Mouse (Mus musculus) thymus, postnatal 0 days (tissue): ENCODE data around the gene Gm20388. TPM values are rescaled to one million over a fixed set of nuclear protein-coding genes. Genes with fewer than 3 reads are reported as not detected.

Experiments used
- DNase-seq: peaks from one replicate; pipeline ENCODE4 v3.0.0-alpha.2; 2015; ENCODE audit warnings: low spot score
- polyA plus RNA-seq: library from polyadenylated mRNA; unstranded; fragments of >200 nt; fragmentation: Nextera tagmentation; extraction: Ambion mirVana; gene quantifications from 2 replicates; pipeline ENCODE4 v1.2.1, GENCODE M21; 2015

Gm20388 gene
- polyA plus RNA-seq, 1 experiment from 2014 or later = not detected

DNA sequence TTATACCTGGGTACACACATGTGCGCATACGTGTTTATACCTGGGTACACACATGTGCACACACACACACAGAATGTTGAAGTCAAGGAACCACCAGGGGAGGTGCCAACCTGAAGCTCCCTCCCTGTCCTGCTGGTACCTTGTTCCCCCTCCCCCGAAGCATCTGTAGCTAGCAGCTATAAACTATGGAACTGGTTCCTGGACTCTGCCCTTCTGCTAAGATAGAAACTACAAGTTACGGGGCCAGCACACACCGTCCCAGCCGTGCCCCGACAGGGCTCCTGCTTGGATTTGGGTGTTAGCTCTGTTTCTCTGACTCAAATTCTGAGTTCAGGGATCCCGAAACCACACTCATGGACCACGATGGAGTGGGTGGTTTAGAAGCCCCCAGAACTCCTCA, 2269.5 kb downstream of the Gm20388 start:
- no peak for DNase-seq

DNA sequence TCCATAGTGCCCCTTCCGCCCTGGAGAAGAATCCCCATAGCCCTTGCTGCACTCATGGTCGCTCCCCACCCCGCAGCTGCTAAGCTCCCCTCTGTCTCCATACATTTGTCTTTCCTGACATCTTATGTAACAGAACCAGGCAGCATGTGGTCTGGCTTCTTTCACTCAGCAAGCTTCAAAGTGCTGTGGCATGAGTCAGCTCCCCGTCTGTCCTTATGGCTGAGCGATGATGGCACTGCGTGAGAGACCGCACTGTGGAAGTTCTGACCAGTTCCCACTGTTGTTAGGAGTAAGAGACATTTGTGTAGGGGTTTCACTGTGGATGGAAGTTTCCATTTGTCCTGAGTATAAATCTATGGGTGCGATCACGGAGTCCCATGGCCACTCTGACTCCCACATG, 2270.8 kb downstream of the Gm20388 start:
- no peak for DNase-seq

DNA sequence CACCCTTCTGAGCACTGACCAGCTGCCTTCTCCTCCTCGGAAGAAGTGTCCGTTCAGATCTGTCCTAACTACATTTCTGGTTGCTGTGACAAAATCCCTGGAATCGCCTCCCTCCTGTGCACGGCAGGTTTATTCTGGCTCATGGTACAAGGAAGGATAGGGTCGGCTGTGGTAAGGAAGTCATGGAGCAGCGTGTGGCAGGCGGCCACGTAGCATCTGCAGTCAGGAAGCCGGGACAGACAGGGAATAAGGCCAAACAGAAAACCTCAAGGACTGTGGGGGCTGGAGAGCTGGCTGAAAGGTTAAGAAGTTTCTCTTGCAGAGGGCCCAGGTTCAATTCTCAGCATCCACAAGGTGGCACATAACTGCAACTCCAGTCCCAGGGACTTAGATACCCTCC, 2271.3 kb downstream of the Gm20388 start:
- DNase-seq = no peak

DNA sequence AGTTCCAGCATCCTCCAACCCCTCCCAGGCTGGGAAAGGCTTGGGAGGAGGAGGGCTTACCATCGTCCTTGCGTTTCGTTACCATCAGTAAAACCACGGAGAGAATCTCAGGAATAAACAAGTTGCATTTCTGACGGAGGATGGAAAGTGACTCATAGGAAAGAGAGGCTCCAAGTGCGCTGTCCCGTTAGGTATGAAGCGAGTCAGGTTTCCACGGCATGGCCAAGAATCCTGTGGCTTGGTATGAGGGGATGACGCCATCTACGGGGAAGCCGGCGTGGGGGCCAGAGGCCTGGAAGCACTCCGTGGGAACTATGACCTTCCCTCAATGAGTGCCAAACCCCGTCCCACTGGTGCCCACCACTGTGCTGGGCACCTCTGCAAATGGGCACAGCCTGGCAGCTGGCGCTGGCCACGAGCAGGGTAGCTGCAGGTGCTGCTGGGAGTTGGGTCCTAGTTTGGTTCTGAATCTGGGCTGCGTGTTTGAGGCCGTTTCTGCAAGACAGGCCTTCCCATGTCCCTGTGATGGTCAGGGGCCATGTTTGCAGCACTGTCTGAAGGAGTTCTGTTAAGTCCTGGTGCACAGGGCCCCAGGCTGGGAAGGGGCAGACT, 2275.8 kb downstream of the Gm20388 start:
- DNase-seq = no peak

DNA sequence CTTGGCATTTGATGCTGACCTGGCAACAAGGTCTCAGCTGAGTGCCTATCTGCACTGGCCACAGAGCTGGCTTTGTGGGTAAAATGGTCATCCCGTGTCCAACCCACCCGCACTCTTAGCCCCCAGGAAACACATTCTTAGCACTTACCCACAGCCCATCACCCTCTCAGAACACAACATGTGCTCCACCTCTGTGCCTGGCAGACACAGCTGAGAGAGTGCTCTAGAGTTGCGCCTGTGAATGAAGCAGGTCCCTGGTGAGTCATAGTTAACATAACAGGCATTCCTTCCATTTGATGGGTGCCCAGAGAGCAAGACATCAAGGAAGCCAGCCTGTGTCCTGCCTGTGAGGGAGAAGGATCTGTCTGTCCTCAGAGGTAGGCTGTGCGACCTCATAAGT, 2276.6 kb downstream of the Gm20388 start:
- DNase-seq = no peak

DNA sequence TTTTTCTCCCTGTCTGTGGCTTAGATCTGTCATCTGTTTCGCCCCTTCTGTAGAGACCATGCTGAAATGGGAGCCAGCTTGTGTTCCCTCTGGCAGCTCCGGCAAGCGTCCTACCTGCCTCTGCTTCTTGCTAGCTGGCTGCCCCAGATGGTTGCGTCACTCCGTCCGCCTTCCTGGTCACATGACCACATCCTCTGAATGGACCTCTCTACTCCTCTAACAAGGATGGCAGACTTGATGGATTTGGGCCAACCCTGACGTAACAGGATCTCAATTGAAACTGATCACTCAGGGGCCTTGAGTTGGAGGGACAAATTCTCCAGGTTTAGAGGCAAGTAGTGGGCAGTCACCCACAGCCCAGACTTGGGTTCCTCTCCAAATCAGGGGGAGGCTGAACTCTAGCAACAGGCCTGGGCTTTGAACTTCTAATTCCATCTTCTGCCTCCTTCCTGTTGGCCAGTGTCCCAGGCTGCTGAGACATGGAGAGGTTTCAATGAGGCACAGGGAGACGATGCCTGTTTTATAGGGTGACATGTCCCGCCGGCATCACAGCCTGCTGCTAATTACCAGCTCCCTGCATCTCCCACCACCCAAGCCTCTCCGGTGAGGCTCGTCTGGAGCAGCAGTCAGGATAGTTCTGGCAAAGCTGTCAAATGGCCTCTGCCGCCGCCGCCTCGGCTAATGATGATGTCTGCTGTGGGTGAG, 2279.9 kb downstream of the Gm20388 start:
- no peak for DNase-seq

DNA sequence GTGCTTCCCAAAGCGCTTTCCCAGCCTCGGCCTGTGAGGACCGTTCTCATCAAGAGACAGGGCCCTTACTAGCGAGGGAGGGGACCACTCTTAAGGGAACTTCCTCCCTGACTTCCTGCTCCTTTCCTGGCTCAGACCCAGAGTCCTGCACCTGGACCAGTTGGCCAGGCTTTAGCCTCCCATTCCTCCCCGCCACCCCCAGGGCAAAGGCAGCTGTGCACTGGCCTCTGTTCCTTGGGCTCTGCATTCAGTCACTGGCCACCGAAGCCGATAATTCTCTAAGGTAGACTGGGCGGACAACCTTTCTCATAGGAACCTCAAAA, 2280.4 kb downstream of the Gm20388 start:
- no peak for DNase-seq

DNA sequence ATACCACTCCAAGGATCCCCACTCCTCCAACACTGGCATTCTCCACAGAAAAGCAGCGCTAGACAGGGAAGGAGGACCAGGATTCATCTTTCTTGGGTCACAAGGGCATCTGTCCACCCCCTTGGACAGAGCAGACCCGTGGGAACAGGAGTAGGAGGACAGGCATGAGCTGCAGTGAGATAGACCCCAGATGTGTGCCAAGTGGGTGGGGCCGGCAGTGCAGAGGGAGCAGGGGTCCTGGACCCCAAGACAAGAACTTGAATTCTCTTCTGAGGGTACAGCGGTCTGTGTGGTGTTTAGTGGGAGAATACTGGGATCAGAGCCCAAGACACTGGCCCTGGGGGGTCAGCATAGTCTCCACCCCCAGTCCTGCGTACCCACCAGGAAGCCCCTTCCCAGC, 2282.1 kb downstream of the Gm20388 start:
- DNase-seq = no peak

DNA sequence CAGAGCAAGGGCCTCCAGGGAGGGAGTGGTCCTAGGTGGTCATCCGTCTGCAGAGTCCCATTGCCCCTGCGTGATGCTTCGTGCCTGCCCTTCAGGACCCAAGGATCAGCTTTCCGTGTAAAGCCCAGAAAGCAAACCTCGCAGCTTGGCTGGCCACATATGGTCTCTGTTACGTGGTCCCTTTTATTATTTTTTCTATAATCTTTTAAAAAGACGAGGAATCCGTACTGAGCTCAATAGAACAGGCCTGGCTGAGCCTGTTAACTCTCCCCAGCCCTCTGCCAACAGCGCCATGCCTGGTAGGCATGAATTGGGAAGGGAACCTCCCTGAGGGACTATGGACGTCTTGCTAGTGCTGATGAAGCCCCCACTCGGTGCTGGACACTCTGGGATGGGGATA, 2282.9 kb downstream of the Gm20388 start:
- no peak for DNase-seq

DNA sequence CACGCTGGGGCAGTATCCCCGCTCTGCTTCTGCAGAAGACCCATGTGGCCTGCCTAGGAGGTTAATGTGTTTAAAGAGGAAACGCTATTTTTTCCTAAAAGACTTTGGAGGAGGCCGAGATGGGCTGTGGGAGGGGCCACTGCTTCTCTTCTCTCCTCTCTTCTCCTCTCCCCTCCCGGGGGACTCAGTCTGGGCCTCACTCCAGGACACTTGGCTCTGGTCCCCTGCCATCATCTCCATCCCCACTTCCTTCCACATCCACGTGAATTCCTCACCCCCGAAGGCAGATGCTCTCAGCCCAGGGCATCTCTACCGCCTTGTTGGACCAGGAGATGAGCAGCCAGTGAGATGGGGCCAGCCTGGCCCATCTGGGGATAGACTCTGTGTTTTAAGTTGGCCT, 2283.8 kb downstream of the Gm20388 start:
- DNase-seq = no peak

DNA sequence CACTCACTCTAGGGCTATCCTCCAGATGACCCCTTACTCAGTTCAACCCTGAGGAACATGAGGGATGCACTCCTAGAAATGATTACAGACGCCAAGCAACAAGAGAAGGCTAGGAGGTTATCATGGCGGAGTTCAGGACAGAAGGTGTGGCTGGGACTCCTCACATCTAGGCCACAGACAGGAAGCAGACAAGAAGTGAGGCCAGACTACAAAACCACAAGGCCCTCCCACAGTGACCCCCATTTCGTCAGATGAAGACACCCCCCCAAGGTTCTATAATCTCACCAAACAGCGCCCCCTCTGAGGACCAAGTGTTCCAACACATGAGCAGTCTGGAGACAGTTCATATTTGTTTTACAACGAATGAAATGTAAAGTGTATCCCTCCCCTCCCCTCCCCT, 2286.7 kb downstream of the Gm20388 start:
- no peak for DNase-seq

DNA sequence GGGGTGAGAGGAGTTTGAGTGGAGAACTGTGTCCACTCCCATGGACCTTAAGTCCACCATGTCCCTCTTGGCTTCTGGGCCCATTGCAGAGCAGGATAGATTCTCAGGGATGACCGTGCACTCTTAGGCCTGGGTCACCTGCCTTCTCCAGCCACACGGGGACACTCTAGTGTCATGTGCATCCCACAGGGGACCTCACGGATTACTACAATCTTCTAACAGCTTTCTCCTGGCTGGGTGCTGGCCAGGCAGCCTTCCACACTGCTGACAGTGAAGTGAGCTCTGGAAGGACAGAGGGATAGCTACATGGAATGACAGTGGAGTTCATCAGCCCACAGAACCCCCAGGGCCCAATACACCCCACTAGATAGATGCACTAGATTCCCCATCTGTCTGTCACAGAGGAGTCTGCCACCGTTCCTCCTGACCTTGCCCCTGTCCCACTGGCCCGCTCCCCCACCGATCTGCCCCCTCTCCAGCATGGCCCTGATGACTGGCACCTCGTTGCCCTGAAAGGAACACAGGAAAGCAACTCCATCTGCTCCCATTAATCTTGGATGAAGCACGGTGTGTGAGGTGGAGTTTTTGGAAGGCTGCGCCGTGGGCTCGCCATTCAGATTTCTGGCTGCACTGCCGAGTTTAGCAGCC, 2287.9 kb downstream of the Gm20388 start:
- DNase-seq = no peak

DNA sequence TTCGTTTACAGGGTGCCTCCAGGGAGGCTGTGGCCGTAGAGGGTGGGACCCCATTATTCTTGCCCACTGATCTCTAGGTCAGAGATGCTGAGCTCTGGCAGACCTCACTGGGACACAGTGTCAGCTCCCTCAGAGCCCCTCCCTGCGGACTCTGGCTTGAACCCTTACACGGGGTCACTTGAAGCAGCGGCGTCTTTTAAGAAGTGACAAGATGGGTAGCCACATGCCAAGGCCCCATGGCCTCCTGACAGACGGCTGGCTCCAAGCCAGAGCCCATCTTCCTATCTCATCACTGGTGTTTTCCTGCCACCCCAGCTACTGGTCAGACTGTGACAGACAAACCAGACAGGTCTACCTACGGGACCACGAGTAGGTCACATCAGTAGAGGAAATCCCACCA, 2288.6 kb downstream of the Gm20388 start:
- DNase-seq = no peak

DNA sequence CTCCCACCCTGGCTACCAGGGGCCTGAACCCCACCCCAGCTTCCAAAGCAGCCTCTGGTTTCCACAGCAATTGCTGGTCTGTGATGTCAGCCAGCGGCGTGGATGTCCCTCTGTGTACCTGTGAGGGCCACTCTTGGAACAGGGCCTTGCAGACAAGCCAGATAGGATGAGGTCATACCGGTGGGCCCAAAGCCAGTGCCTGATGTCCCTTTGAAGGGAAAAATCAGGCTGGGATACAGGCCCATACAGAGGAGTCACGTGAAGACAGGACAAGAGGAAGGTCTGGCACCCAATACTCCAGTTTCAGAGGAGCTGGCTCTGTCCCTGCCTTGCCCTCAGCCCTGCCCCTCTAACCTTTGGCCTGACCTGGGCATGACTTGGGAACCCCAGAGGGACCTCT, 2289.2 kb downstream of the Gm20388 start:
- no peak for DNase-seq

DNA sequence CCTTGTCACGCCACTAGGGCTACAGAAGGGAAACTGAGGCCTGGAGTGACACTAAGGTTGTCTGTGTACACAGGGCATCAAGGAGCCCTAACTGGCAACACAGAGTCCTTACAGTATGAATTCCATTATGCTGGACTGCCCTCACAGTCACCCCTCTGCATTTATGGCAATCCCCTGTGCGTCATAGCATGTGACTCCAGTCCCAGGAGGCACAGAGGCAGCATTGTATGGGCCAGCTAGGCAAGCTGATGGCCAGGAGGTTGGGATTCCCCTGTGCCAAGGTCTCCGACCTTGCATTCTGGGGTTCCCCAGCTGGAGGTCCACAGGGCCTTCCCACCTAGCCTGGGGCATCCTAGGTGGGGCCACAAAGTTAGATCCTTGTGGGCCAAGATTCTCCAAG, 2300.9 kb downstream of the Gm20388 start:
- no peak for DNase-seq

DNA sequence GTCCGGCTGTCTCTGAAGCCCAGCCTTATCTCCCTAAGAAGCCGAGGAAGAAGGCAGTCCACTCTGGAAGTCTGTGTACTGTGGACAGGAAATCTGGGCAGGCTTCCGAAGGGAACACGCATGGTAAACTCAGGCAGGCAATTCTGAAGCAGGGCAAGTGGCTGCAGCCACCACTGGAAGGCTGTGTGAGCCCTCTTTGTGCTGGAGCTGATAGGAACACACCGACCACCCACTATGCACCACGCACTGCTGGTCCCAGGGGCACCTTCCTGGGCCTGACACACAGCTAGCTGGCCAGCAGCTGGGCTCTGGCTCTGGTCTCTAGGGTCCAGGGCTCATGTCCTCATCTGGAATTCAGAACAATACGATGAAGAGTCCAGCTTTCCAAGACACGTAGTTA, 2305.0 kb downstream of the Gm20388 start:
- no peak for DNase-seq

DNA sequence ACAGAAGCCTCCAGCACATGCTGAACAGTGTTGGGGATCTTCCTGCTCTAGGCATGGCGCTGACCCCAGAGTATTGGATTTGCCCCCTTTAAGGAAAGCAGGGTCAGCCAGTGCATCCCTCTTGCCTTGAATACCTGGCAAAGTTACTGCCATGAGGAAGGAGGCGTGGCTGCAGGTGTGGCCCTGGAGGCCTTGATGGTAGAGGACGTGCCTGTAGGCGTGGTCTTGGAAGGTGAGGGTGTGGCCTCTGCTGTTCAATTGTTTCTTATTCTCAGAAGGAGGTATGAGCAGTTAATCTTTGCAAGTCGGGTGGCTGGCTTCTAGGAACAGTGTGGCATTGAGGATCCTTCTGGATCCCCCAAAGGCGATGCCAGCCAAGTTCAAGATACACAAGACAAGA, 2305.8 kb downstream of the Gm20388 start:
- DNase-seq = no peak

DNA sequence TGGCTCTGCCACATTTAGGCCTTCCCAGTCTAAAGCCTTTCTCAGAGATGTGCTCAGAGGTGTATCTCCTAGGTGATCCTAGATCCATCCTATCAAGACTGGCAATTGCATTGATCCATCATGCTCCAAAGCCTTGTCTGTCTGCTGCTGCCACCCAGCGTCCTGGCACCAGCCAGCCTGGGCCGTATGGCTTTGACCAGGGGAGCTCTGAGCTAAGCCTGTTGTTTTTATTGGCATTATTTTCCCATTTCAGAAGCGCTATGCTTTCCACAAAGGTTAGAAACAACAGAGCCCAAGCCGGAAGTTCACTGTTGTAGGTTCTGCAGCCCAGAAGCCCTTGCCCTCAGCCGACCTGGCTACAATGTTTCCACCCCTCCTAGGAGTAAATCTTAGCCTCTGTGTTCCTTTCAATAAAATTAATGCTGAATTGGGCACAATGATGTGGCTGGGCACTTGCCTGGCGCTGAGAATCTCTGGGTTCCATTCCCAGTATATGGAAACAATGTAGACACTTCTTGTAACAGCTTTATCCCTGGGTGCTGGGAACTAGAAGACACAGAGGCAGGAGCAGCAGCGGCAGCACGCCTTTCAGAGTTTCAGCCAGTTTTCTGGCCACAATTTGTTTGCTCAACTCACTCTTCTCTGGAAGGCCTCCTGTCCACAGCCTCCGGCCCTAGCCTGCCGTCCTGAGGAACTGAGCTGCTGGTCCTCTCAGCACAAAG, 2307.0 kb downstream of the Gm20388 start:
- no peak for DNase-seq

DNA sequence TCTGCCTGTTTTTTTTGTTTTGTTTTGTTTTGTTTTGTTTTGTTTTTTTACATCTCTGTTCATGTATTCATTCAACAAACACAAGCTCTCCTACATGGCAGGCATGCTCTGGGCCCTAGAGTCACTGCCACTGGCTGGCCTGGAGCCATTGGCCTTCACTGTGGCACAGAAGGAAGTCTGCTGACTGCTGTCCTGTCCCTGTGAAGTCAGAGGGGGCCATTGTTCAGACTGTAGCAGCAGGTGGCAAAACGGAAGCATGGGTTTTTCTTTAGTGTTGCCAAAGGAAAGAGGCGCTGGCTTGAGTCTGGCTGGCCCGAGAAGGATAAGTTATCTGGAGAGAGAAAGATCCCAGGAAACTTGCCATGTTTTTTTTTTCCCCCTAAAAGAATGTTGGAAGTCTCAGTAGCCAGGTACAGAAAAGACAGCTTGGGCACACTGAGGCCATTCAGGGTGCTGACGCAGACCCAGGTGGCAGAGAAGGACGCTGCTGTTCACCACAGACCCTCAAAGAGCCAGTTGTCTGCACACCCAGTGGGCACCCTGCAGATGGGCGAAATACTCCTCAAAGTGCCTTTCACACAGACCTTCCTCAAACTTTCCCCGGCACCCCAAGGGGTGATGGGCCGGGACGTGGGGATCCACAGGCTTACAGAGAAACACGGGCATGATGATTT, 2313.5 kb downstream of the Gm20388 start:
- DNase-seq = no peak

DNA sequence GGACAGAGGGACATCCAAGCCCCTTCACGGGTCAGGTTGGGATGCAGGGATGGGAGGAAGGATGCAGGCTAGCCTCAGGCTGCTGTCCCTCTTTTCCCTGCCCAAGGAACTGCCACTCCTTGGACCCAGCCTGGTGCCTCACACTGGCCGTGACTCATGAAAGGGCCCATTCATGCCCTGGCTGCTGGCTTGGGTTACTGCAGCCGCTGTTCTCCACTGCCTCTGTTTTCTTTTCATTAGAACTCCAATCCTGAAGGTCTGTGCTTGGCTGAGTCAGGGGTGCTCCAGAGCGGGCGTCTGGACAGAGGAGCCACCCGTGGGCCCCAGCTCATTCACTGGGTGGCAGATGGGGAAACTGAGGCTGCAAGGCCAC, 2314.0 kb downstream of the Gm20388 start:
- DNase-seq = no peak

DNA sequence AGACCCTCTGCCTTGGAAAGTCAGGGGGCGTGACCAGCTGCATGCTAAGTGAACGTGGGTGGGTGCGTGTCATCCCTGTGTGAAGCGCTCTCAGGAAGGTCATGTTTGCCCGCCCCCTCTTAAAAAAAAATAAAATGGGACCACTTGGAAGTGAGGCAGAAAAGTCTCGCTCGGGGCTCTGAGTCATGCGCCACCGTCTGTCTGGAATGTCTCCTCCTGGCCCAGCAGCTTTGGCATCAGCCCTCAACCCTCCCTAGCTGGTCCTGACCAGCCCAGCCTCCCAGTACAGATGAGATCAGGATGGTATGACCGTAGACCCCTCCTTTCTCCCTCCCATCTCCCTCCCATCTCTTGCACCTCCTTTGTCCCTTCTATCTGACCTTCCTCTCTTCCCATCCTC, 2314.8 kb downstream of the Gm20388 start:
- no peak for DNase-seq

DNA sequence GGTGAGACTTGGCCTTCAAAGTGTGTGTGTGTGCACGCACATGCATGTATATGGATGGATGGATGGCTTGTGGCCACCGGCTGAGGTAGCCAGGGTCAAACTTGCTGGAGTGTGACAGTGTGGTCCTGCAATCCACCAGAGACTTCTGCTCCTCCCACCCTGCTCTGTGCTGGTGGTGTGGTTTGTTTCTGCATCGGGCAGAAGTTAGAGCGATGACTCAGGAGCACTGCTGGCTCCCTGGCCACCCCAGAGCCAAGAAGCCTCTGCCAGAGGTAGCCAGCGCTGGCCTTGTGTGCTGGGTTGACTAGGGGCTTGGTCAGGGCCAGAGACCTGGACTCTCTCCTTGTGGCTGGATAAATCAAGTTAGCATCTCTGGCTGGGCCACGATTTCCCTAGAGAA, 2316.7 kb downstream of the Gm20388 start:
- no peak for DNase-seq
